ENCODE assay signal across 21 mouse cellular contexts in genomic region chr17:45933034-45933433, GRCm38 (mm10).
DNase-seq lines count a peak whose midpoint lies in the region; ATAC-seq and TF ChIP-seq lines count a peak whose summit lies in the region.
"Had no signal": no experiment of that assay in that cellular context is flagged by ENCODE, and none has a peak within 500 bp of the region (broad histone marks: within the 10 kb centered on the region; RNA-seq: fewer than 3 reads in every experiment).

No protein-coding gene starts in this region.

- no peak overlapping the region for H3K27ac ChIP-seq in midbrain, embryonic 11.5 days (ENCODE audit: low read depth, low read length)
- no peak overlapping the region for H3K27ac ChIP-seq in midbrain, embryonic 13.5 days
- H3K27ac ChIP-seq in embryonic facial prominence, embryonic 13.5 days, result 0 out of 2 replicates have a peak overlapping the region, but pooled peaks have one; percentile 11
- peak overlapping the region; percentile 45; the same call in 1 of the 2 replicates for H3K27ac ChIP-seq in limb, embryonic 12.5 days
- H3K27ac ChIP-seq: forebrain, embryonic 12.5 days; heart, adult 2 months; heart, embryonic 13.5 days had no signal

- no peak for TF ChIP-seq POLR2A in lung, adult 2 months (IDR thresholded peaks at IDR 0.05; ENCODE audit: borderline replicate concordance, extremely low read depth, low read depth, low read length)

- no peaks in the 10 kb centered on the region for H3K27me3 ChIP-seq in midbrain, embryonic 11.5 days (ENCODE audit: control insufficient read depth, insufficient read depth, low read length)
- peaks cover 17% of the 10 kb centered on the region for H3K27me3 ChIP-seq in midbrain, embryonic 13.5 days
- no peaks in the 10 kb centered on the region for H3K27me3 ChIP-seq in embryonic facial prominence, embryonic 13.5 days
- H3K27me3 ChIP-seq in limb, embryonic 12.5 days, result peaks cover 9% of the 10 kb centered on the region; the same call in 1 of the 2 replicates
- H3K27me3 ChIP-seq: heart, embryonic 13.5 days; Patski had no signal

- H3K4me3 ChIP-seq in midbrain, embryonic 11.5 days (ENCODE audit: low read depth, low read length), result no peak overlapping the region
- H3K4me3 ChIP-seq in midbrain, embryonic 13.5 days (replicated peaks), result no peak overlapping the region
- H3K4me3 ChIP-seq in embryonic facial prominence, embryonic 13.5 days, result no peak overlapping the region
- no peak overlapping the region for H3K4me3 ChIP-seq in limb, embryonic 12.5 days (replicated peaks)
- H3K4me3 ChIP-seq in lung, adult 2 months (replicated peaks; ENCODE audit: extremely low read depth, low read depth, low read length), result no peak overlapping the region
- H3K4me3 ChIP-seq: forebrain, embryonic 12.5 days; heart, adult 2 months; heart, embryonic 13.5 days had no signal

- TF ChIP-seq CTCF in lung, adult 2 months (IDR thresholded peaks at IDR 0.05; ENCODE audit: insufficient read depth, low read length), result no peak

- peaks cover 18% of the 10 kb centered on the region for H3K4me1 ChIP-seq in midbrain, embryonic 11.5 days (ENCODE audit: control insufficient read depth, insufficient read depth, low read length)
- H3K4me1 ChIP-seq in midbrain, embryonic 13.5 days (replicated peaks), result peaks cover 22% of the 10 kb centered on the region
- H3K4me1 ChIP-seq in embryonic facial prominence, embryonic 13.5 days, result peaks cover 44% of the 10 kb centered on the region
- peaks cover 80% of the 10 kb centered on the region for H3K4me1 ChIP-seq in limb, embryonic 12.5 days (replicated peaks)
- no peaks in the 10 kb centered on the region for H3K4me1 ChIP-seq in lung, adult 2 months (ENCODE audit: control insufficient read depth, insufficient read depth, low read length)

- H3K4me2 ChIP-seq in midbrain, embryonic 11.5 days, result no peak overlapping the region
- H3K4me2 ChIP-seq in midbrain, embryonic 13.5 days (replicated peaks), result no peak overlapping the region
- H3K4me2 ChIP-seq in embryonic facial prominence, embryonic 13.5 days, result no peak overlapping the region
- no peak overlapping the region for H3K4me2 ChIP-seq in limb, embryonic 12.5 days
- H3K4me2 ChIP-seq: forebrain, embryonic 12.5 days; heart, embryonic 13.5 days had no signal

- no peak for ATAC-seq in midbrain, embryonic 11.5 days (ENCODE audit: low FRiP score)
- ATAC-seq in midbrain, embryonic 13.5 days, result no peak
- ATAC-seq in embryonic facial prominence, embryonic 13.5 days (ENCODE audit: insufficient number of reproducible peaks, insufficient read depth, low FRiP score, low TSS enrichment, low read depth), result no peak
- no peak for ATAC-seq in limb, embryonic 12.5 days (ENCODE audit: insufficient number of reproducible peaks, insufficient read depth, low FRiP score, low TSS enrichment, low read depth)
- ATAC-seq: activated CD4-positive, CD25-positive, alpha-beta regulatory T cell, adult 4 months; forebrain, postnatal 0 days; hindbrain, embryonic 16.5 days; inflammation-experienced regulatory T-cells, adult 6 months; Patski had no signal

- H3K9me3 ChIP-seq in midbrain, embryonic 11.5 days (ENCODE audit: control insufficient read depth, low read length), result no peaks in the 10 kb centered on the region
- no peaks in the 10 kb centered on the region for H3K9me3 ChIP-seq in midbrain, embryonic 13.5 days
- no peaks in the 10 kb centered on the region for H3K9me3 ChIP-seq in embryonic facial prominence, embryonic 13.5 days
- H3K9me3 ChIP-seq in limb, embryonic 12.5 days, result no peaks in the 10 kb centered on the region
- H3K9me3 ChIP-seq: forebrain, embryonic 12.5 days; heart, embryonic 13.5 days had no signal

- WGBS in midbrain, embryonic 11.5 days, result 30% methylated on average over 10 of the region's 10 CpGs
- 28% methylated on average over 10 of the region's 10 CpGs for WGBS in midbrain, embryonic 13.5 days
- WGBS in embryonic facial prominence, embryonic 13.5 days, result 37% methylated on average over 10 of the region's 10 CpGs
- whole genome bisulfite sequencing in limb, embryonic 12.5 days, result 27% methylated on average over 10 of the region's 10 CpGs
- 60% methylated on average over 10 of the region's 10 CpGs for WGBS in lung, adult 2 months

- H3K36me3 ChIP-seq in midbrain, embryonic 11.5 days (ENCODE audit: control insufficient read depth, insufficient read depth, low read length), result no peaks in the 10 kb centered on the region
- no peaks in the 10 kb centered on the region for H3K36me3 ChIP-seq in midbrain, embryonic 13.5 days
- no peaks in the 10 kb centered on the region for H3K36me3 ChIP-seq in embryonic facial prominence, embryonic 13.5 days
- no peaks in the 10 kb centered on the region for H3K36me3 ChIP-seq in limb, embryonic 12.5 days
- H3K36me3 ChIP-seq: forebrain, embryonic 12.5 days; heart, embryonic 13.5 days had no signal

- DNase-seq in gastrocnemius, adult 18-20 months (ENCODE audit: low spot score), result peak; percentile 52
- DNase-seq in gastrocnemius, postnatal 4 days (ENCODE audit: low spot score in 2 of 2), result no peak
- peak; percentile 84 for DNase-seq in midbrain, embryonic 11.5 days (ENCODE audit: low spot score, missing footprints)
- DNase-seq in liver, result no peak
- no peak for DNase-seq in lung, adult 2 months
- DNase-seq: adrenal gland, postnatal 14 days; cerebellum, adult 11-12 months; cerebellum, adult 9-10 months; cerebellum, postnatal 25 days; forebrain, postnatal 0 days; heart, adult 2 months; heart, postnatal 36 days had no signal

- no peak overlapping the region for H3K9ac ChIP-seq in midbrain, embryonic 11.5 days (ENCODE audit: low read length)
- no peak overlapping the region for H3K9ac ChIP-seq in midbrain, embryonic 13.5 days (replicated peaks)
- H3K9ac ChIP-seq in embryonic facial prominence, embryonic 13.5 days, result 0 out of 2 replicates have a peak overlapping the region, but pooled peaks have one; percentile 54
- H3K9ac ChIP-seq in limb, embryonic 12.5 days (replicated peaks), result 0 out of 2 replicates have a peak overlapping the region, but pooled peaks have one; percentile 31
- H3K9ac ChIP-seq: forebrain, embryonic 12.5 days; forebrain, postnatal 0 days; heart, embryonic 13.5 days had no signal

Comparison
In these comparisons a context has a peak if more than half of its experiments do, and no peak if none do; other contexts are left out.
1. DNase-seq: peak in gastrocnemius, adult 18-20 months (single experiment) and midbrain, embryonic 11.5 days (single experiment); none in gastrocnemius, postnatal 4 days (0 of 2), liver (single experiment) and lung, adult 2 months (single experiment).
2. H3K27ac ChIP-seq: peak in embryonic facial prominence, embryonic 13.5 days (single experiment) and limb, embryonic 12.5 days (single experiment); none in midbrain, embryonic 11.5 days (single experiment) and midbrain, embryonic 13.5 days (single experiment).
3. H3K9ac ChIP-seq: peak in embryonic facial prominence, embryonic 13.5 days (single experiment) and limb, embryonic 12.5 days (single experiment); none in midbrain, embryonic 11.5 days (single experiment) and midbrain, embryonic 13.5 days (single experiment).